Mouse (Mus musculus): ENCODE results near the gene Adam1a. TPM values are rescaled to one million over a fixed set of nuclear protein-coding genes. Genes with fewer than 3 reads are reported as not detected.
"Not testable (repeated sequence)": the region's sequence is repeated elsewhere in the genome, so short reads cannot be mapped to it uniquely, and the experiment has no call there.

Adam1a gene
- polyA plus RNA-seq, 1 experiment, result 4.4 TPM

DNA sequence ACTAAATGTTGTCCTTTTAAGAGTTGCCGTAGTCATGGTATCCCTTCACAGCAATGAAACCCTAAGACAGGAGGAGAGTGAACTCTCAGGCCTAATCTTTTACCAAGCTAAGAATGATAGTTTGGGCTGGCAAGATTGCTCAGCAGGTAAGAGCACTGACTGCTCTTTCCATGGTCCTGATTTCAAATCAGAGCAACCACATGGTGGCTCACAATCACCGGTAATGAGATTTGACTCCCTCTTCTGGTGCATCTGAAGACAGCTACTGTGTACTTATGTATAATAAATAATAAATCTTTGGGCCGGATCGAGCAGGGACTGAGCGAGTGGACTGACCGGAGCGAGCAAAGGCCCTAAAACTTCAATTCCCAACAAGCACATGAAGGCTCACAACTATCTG lies 4.0 kb downstream of the Adam1a start:
- peaks cover 10% of the 10 kb centered on the region; the same call in 1 of the 2 replicates for H3K4me1 ChIP-seq (ENCODE audit: control insufficient read depth, insufficient read depth, low read length)
- no peak for DNase-seq
- no peak for TF ChIP-seq POLR2A (IDR thresholded peaks at IDR 0.05; ENCODE audit: borderline replicate concordance, extremely low read depth, low read depth, low read length)
- TF ChIP-seq CTCF (IDR thresholded peaks at IDR 0.05; ENCODE audit: insufficient read depth, low read length), result no peak
- WGBS, result 66% methylated on average over 7 of the region's 7 CpGs
- no peak overlapping the region for H3K4me3 ChIP-seq (replicated peaks; ENCODE audit: extremely low read depth, low read depth, low read length)

DNA sequence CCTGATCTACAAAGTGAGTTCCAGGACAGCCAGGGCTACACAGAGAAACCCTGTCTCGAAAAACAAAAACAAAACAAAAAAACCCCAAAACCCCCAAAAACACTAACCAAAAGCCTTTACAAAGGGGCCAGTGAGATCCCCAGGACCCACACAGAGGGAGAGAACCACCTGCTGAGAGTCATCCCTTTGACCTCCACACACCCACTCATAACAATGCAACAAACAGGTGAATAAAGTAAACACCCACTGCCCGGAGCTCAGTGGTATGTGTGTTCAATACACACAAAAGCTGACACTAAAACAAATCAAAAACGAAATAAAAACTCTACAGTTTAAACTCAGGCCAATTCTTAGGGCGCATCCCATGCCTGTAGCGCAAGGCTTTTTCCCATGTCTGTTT lies 5.2 kb downstream of the Adam1a start:
- H3K4me3 ChIP-seq (replicated peaks; ENCODE audit: extremely low read depth, low read depth, low read length), result no peak overlapping the region
- DNase-seq, result no peak
- 83% methylated on average over 5 of the region's 5 CpGs for WGBS
- no peak for TF ChIP-seq CTCF (IDR thresholded peaks at IDR 0.05; ENCODE audit: insufficient read depth, low read length)
- TF ChIP-seq POLR2A (IDR thresholded peaks at IDR 0.05; ENCODE audit: borderline replicate concordance, extremely low read depth, low read depth, low read length), result no peak
- peaks cover 10% of the 10 kb centered on the region; the same call in 1 of the 2 replicates for H3K4me1 ChIP-seq (ENCODE audit: control insufficient read depth, insufficient read depth, low read length)

DNA sequence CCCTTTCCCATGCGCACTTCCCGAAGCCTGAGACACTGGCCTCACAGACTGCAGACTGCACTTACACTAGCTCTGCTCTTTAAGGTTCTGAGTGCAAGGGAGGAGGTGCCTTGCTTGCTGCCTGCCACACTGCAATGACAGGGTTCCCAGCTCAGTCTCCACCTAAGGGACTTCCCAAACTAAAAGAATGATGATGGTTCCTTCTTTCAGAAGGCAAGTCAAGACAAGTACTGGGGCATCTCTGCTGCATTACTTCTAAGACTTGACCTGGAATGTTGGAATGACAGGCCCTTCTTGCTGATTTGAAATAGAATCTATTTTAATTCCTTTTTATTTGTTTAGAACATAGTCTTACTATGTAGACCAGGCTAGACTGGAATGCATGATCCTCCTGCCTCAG lies 7.7 kb downstream of the Adam1a start:
- WGBS, result 87% methylated on average over 2 of the region's 2 CpGs
- H3K4me1 ChIP-seq (ENCODE audit: control insufficient read depth, insufficient read depth, low read length), result peaks cover 3% of the 10 kb centered on the region; the same call in 1 of the 2 replicates
- H3K4me3 ChIP-seq (replicated peaks; ENCODE audit: extremely low read depth, low read depth, low read length), result no peak overlapping the region
- TF ChIP-seq CTCF (IDR thresholded peaks at IDR 0.05; ENCODE audit: insufficient read depth, low read length), result no peak
- TF ChIP-seq POLR2A (IDR thresholded peaks at IDR 0.05; ENCODE audit: borderline replicate concordance, extremely low read depth, low read depth, low read length), result no peak
- no peak for DNase-seq

DNA sequence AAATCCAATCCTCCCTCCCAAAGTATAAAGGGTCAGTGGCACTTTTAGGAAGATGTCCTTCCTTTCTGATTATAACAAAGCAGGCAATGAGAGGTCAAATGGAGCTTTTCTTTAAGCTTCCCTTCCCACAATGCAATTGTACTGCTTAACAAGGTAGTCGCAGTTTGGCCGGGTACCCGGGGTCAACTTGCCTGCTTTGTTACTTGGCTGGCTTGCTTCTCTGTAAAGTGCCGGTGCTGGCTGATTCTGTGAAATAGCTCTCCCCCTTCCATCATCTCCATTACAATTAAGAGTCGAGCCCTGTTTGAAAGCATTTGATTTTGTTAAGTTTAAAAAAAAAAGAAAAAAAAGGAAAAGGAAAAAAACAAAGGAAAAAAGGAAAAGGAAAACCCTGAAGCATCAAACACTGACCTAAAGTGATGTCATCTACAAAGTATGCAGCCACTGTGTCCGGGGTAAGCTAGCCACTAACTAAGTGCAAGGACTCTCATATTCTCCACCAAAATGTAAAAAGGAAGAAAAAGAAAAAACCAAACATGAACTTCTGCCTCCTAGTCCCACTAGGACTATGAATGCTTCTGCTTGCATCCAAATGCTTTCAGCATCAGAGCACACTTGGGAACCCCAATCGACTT lies 8.2 kb downstream of the Adam1a start:
- Histone ChIP-seq H3K4me1 (ENCODE audit: control insufficient read depth, insufficient read depth, low read length) (peaks cover under 1% of the 10 kb centered on the region; the same call in 1 of the 2 replicates), H3K4me3 (replicated peaks; ENCODE audit: extremely low read depth, low read depth, low read length) (no peak overlapping the region)
- no peak for DNase-seq
- no peak for TF ChIP-seq CTCF (IDR thresholded peaks at IDR 0.05; ENCODE audit: insufficient read depth, low read length)
- no peak for TF ChIP-seq POLR2A (IDR thresholded peaks at IDR 0.05; ENCODE audit: borderline replicate concordance, extremely low read depth, low read depth, low read length)
- WGBS, result 60% methylated on average over 7 of the region's 7 CpGs

DNA sequence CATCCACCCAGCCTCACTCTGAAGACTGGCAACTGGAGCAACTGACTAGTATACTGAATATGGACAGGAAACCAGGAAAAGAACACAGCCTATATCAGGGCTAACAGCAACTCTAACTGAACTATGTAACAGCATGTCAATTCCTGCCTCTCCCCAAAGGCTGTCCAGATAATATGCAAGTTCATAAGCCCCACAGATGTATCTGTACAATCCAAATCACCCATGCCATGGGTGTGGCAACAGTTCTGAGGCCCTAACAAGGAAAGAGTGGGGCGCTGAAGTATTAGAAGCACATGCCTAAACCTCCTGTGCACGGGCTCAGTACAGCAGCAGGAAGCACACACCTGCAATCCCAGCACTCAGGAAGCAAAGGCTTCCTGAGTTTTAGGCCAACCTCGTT lies 10.2 kb downstream of the Adam1a start:
- no peak for TF ChIP-seq CTCF (IDR thresholded peaks at IDR 0.05; ENCODE audit: insufficient read depth, low read length)
- no peak for TF ChIP-seq POLR2A (IDR thresholded peaks at IDR 0.05; ENCODE audit: borderline replicate concordance, extremely low read depth, low read depth, low read length)
- WGBS, result 74% methylated on average over 3 of the region's 3 CpGs
- H3K4me3 ChIP-seq (replicated peaks; ENCODE audit: extremely low read depth, low read depth, low read length), result no peak overlapping the region
- no peaks in the 10 kb centered on the region for H3K4me1 ChIP-seq (ENCODE audit: control insufficient read depth, insufficient read depth, low read length)
- no peak for DNase-seq

DNA sequence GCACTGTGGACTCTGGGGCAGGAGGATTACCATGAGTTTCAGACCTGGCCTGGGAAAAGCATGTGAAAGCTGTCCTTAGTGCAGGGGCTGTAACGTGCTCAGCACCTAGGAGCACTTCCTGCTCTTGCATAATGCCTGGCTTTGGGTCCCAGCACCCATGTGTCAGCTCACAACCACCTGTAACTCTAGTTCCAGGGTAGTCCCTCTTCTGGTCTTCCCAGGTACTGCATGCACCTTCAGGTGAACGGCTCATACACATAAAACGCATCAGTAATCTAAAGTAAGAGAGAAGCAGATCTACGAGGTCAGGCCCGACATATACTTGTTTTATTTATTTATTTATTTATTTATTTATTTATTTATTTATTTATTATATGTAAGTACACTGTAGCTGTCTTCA lies 10.8 kb downstream of the Adam1a start:
- H3K4me1 ChIP-seq (ENCODE audit: control insufficient read depth, insufficient read depth, low read length), result no peaks in the 10 kb centered on the region
- H3K4me3 ChIP-seq (replicated peaks; ENCODE audit: extremely low read depth, low read depth, low read length), result no peak overlapping the region
- TF ChIP-seq CTCF (IDR thresholded peaks at IDR 0.05; ENCODE audit: insufficient read depth, low read length) (peak; percentile 30), POLR2A (IDR thresholded peaks at IDR 0.05; ENCODE audit: borderline replicate concordance, extremely low read depth, low read depth, low read length) (no peak)
- 87% methylated on average over 5 of the region's 5 CpGs for WGBS
- DNase-seq, result no peak

DNA sequence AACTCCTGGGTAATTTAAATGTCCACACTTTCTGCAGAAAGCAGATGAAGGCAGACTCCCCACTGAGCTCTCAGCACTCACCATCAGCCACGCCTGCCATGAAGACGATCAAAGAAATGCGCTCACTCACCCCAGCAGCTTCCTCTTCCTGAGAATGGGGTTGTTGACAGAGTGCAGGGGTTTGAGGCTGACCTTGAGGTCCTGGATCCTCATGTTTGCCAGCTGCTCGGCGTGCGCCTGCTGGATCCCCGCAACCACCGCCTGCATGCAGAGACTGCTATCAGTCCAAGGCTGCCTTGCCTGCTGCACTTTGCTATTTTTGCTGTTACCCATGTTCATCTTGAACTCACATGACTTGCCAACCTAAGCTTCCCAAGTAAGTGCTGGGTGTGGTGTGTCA lies 18.3 kb downstream of the Adam1a start:
- 77% methylated on average over 8 of the region's 8 CpGs for WGBS
- no peak for DNase-seq
- no peak for TF ChIP-seq POLR2A (IDR thresholded peaks at IDR 0.05; ENCODE audit: borderline replicate concordance, extremely low read depth, low read depth, low read length)
- TF ChIP-seq CTCF (IDR thresholded peaks at IDR 0.05; ENCODE audit: insufficient read depth, low read length), result no peak
- Histone ChIP-seq H3K4me1 (ENCODE audit: control insufficient read depth, insufficient read depth, low read length) (no peaks in the 10 kb centered on the region), H3K4me3 (replicated peaks; ENCODE audit: extremely low read depth, low read depth, low read length) (no peak overlapping the region)

DNA sequence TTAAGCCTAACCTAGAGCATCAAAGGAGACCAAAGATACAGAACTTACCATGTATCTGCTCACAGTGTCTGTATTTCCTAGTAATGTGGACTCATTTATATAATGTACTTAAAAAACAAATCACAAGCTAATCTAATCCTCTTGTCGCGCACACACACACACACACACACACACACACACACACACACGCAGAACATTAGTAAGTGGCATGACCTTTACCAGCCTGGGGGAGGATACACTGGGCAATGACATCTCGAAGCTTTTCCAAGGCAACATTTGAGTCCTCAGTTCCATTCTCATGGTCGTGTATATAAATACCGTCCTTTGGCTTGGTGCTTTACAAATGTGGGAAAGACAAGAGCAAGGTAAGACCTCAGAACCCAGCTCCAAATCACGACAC lies 18.8 kb downstream of the Adam1a start:
- 83% methylated on average over 7 of the region's 7 CpGs for WGBS
- H3K4me1 ChIP-seq (ENCODE audit: control insufficient read depth, insufficient read depth, low read length), result no peaks in the 10 kb centered on the region
- DNase-seq, result no peak
- TF ChIP-seq CTCF (IDR thresholded peaks at IDR 0.05; ENCODE audit: insufficient read depth, low read length), result no peak
- TF ChIP-seq POLR2A (IDR thresholded peaks at IDR 0.05; ENCODE audit: borderline replicate concordance, extremely low read depth, low read depth, low read length), result no peak
- H3K4me3 ChIP-seq (replicated peaks; ENCODE audit: extremely low read depth, low read depth, low read length), result no peak overlapping the region

DNA sequence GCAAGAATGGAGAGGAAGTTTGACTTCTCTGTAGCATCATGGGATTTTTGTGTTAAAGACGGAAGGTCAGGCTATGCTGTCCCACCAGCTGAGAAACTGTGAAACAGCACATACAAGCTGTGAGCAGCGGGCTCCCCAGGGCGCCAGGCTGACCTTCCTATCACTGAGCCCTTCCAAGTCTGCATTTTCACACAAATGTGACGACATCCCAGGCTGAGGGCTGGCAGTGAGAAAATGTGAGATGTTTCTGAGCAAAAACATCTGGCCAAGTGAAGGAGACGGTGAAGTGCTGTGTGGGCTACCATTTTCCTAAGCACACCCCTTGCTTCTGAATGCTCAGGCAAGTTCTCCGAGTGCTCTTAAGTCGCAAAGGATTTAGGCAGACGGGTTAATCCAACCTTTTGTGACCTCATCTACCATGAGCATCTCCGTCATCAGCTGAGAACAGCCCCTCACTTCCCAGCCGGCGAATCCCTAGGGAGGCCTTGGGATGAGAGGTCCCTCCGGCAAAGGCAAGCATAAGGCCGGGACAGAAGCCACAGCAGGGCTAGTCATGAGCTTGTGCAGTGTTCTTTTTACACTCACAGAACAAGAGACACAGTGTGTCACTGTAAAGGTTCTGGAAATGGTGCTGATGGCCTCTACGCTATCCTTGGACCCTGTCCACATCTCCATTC lies 19.4 kb downstream of the Adam1a start:
- H3K4me1 ChIP-seq (ENCODE audit: control insufficient read depth, insufficient read depth, low read length), result no peaks in the 10 kb centered on the region
- DNase-seq, result no peak
- H3K4me3 ChIP-seq (replicated peaks; ENCODE audit: extremely low read depth, low read depth, low read length), result no peak overlapping the region
- 77% methylated on average over 14 of the region's 14 CpGs for WGBS
- no peak for TF ChIP-seq POLR2A (IDR thresholded peaks at IDR 0.05; ENCODE audit: borderline replicate concordance, extremely low read depth, low read depth, low read length)
- no peak for TF ChIP-seq CTCF (IDR thresholded peaks at IDR 0.05; ENCODE audit: insufficient read depth, low read length)

DNA sequence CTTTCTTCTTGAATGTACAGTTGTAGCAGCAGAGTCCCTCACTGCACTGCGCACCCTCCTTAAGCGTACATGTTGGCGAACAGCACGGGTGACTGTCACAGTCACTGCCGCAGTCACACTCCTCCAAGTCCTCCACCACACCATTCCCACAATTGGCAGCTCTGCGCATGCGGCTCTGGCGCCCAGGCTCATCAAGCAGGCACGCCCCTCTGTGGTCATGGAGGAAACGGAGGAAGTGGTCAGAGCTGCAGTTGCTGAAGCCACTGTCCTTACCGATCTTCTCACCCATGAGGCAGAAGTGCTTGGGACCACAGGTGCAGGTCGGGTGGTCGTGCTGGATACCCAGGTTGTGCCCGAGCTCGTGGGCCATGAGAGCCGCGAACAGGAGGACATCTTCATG lies 25.5 kb downstream of the Adam1a start:
- not testable (repeated sequence) for H3K4me1 ChIP-seq (ENCODE audit: control insufficient read depth, insufficient read depth, low read length); DNase-seq; H3K4me3 ChIP-seq (replicated peaks; ENCODE audit: extremely low read depth, low read depth, low read length)
- 80% methylated on average over 11 of the region's 17 CpGs for WGBS
